Mouse (Mus musculus) brain, embryonic 14.5 days (tissue): ENCODE measurements around the gene Lsamp. TPM values are rescaled to one million over a fixed set of nuclear protein-coding genes. Genes with fewer than 3 reads are reported as not detected.
A peak's percentile ranks its signal among the peaks of the same experiment; 100 is the strongest.

Experiments
- DNase-seq: peaks from one replicate; pipeline ENCODE4 v3.0.0-alpha.2; 2011; ENCODE audit warnings: low read depth
- CTCF ChIP-seq: fragments of 200-500 bp; IDR thresholded peaks from 2 replicates; pipeline ENCODE4 v1.5.1; 2012; ENCODE audit warnings: inconsistent platforms, mild to moderate bottlenecking, moderate library complexity, borderline replicate concordance; ENCODE audit not compliant: insufficient read depth, insufficient read length; ENCODE audit errors: extremely low read depth
- POLR2A ChIP-seq: fragments of 200-500 bp; IDR thresholded peaks from 2 replicates; pipeline ENCODE4 v1.6.1; 2012; ENCODE audit warnings: mild to moderate bottlenecking, inconsistent platforms, borderline replicate concordance; ENCODE audit not compliant: poor library complexity, insufficient read depth, insufficient read length, severe bottlenecking; ENCODE audit errors: extremely low read depth
- polyA plus RNA-seq: library from polyadenylated mRNA; depleted of rRNA; stranded (reverse); fragments of >200 nt; gene quantifications from 2 replicates; pipeline ENCODE4 v1.2.3, GENCODE M21; 2012

Lsamp gene
- polyA plus RNA-seq, 1 experiment = 45.1 TPM

- no peak for TF ChIP-seq CTCF
- TF ChIP-seq POLR2A = no peak
- DNase-seq = no peak
Observed at GRCm38 (mm10) chr16:40959211-40959610, 975.0 kb downstream of the Lsamp start.

DNA sequence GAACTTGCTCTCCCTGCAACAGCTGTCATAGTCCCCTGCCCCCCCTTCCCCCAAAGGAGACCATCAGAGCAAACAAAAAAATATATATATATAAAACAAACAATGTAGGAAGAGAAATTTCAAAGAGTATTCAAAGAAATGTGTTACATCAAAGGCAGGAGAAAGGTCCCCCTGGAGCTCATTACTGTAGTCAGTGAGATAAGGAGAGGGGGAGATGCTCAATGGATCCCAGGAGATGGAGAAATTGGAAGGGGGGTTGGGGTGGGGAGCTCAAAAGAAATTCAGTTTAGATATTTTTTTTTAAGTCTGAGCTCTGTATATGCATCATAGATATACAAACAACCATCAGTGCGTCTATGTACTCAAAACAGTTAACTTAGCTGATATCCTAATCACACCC lies 976.4 kb downstream of the Lsamp start:
- peak; percentile 57 for DNase-seq

GRCm38 (mm10) chr16:40968088-40968860 lies 984.1 kb downstream of the Lsamp start:
- TF ChIP-seq POLR2A (no peak), CTCF (peak; percentile 91)
- peak; percentile 97 for DNase-seq

More for the DNA sequence above, 976.4 kb downstream of the Lsamp start:
- TF ChIP-seq CTCF = no peak
- TF ChIP-seq POLR2A = no peak

- DNase-seq = no peak
- TF ChIP-seq CTCF = no peak
- TF ChIP-seq POLR2A = no peak
Observed at GRCm38 (mm10) chr16:40971382-40971781, 987.2 kb downstream of the Lsamp start.

GRCm38 (mm10) chr16:40974084-40974483 lies 989.9 kb downstream of the Lsamp start:
- no peak for TF ChIP-seq CTCF
- peak; percentile 78 for DNase-seq

DNA sequence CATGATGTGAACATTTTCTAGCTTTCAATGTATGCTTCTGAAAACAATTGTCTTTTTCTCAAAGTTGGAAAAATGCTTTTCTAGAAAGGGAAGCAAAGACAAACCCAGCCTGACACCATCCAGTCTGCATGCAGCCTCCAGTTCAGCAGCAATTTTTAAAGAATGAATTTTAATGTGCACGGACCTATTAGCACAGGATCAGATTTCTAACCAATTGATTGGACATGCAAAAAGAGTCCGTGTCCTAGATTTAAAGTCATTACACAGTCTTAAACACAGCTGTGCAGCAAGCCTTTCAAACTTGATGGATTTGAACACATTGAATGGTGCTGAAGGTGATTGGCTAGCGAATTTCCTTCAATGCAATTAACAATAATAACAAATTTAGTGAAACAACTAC lies 998.9 kb downstream of the Lsamp start:
- no peak for TF ChIP-seq POLR2A
- no peak for TF ChIP-seq CTCF
- DNase-seq = no peak

GRCm38 (mm10) chr16:41007569-41007968 lies 1023.4 kb downstream of the Lsamp start:
- TF ChIP-seq CTCF (no peak), POLR2A (no peak)
- no peak for DNase-seq

- TF ChIP-seq POLR2A = no peak
- TF ChIP-seq CTCF = no peak
- DNase-seq = no peak
Observed at GRCm38 (mm10) chr16:41034746-41035145, 1050.6 kb downstream of the Lsamp start.

- DNase-seq = no peak
- TF ChIP-seq CTCF (no peak), POLR2A (no peak)
Observed at GRCm38 (mm10) chr16:41041686-41042085, 1057.5 kb downstream of the Lsamp start.

GRCm38 (mm10) chr16:41063270-41063857 lies 1079.2 kb downstream of the Lsamp start:
- DNase-seq = peak; percentile 34
- TF ChIP-seq POLR2A (no peak), CTCF (no peak)

- DNase-seq = no peak
- TF ChIP-seq POLR2A (no peak), CTCF (no peak)
Observed at GRCm38 (mm10) chr16:41073470-41073869, 1089.3 kb downstream of the Lsamp start.

DNA sequence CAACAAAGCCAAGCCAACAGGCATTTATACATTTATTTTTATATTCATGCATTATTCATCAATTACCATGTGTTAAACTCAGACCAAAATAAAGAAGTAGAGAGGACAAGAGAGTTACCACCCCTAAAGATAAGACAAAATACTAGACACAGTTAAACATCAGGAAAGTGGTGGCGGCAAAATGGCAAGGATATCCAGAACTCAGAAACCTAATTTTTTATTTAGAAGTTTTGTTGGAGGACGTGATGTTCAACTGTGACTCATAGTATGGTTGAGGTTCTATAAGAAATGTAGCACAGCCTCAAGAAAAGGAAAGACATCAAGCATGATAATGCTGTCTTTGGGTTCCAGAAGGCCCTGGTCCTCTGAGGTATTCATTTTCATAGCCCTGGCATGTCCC lies 1104.5 kb downstream of the Lsamp start:
- TF ChIP-seq CTCF (no peak), POLR2A (no peak)
- DNase-seq = no peak
